Mouse (Mus musculus): ENCODE measurements around the gene Myom1.

The Myom1 gene

GRCm38 (mm10) chr17:70991706-70992625, 10.5 kb upstream of the Myom1 start:
- DNase-seq (ENCODE audit: low read depth, low spot score) = no peak

- DNase-seq (ENCODE audit: low read depth, low spot score) = no peak
Measured at GRCm38 (mm10) chr17:70992662-70993061, 9.8 kb upstream of the Myom1 start.

DNA sequence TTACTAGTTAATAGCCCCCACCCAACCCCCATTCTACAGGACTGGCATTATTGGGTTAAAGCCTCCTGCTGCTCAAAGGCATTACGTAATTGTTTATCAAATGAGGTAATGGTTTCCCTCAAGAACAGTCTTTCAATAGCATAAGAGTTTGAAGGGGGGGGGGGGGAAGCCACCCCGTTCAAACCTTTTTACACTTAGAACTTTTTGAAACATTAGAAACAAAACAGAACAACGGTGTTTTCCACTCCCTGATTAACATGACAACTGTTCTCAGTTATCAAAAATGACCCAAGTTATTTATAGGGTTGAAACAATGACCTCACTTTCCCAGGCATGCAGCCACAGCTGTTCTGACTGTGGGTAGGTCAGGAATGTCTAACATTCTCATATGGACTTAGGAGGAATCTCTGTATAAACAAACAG, 9.0 kb upstream of the Myom1 start:
- no peak for DNase-seq (ENCODE audit: low read depth, low spot score)

DNA sequence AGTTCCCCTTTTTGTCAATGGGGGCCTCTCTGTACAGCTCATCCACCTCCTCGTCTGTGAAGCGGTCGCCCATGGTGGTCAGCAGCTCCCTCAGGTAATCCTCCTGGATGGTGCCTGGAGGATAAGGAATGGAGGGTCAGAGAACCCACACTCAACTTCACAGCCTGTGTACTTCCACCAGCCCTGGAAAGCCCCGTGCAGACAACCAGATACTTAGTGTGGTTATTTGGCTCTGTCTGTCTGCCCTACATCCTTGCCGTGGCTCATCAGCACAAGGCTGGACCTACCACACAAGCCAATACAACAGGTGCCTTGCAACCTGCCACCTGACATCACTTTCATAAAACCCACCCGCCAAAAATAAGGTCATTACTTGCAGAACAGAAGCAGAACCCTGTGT, 7.8 kb upstream of the Myom1 start:
- no peak for DNase-seq (ENCODE audit: low read depth, low spot score)

- no peak for DNase-seq (ENCODE audit: low read depth, low spot score)
Measured at GRCm38 (mm10) chr17:70995551-70995950, 6.9 kb upstream of the Myom1 start.

DNA sequence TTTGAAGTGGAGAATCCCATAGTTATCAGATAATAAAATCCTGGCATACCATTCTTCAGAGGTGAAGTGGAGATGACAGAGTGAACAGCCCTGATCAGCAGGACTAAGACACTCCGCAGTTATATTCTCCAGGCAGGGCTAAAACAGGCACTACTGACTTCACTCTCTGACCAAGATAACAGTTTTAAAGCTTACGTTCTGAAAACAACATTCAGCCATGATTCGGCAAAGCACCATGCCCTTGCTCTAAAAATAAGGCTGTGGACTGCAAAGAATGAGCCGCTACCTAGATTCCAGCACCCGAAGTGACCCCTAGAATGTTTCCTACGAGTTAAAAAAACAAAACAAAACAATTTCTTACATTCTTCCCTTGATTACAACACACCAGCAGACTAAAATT, 4.6 kb upstream of the Myom1 start:
- DNase-seq (ENCODE audit: low read depth, low spot score) = no peak

DNA sequence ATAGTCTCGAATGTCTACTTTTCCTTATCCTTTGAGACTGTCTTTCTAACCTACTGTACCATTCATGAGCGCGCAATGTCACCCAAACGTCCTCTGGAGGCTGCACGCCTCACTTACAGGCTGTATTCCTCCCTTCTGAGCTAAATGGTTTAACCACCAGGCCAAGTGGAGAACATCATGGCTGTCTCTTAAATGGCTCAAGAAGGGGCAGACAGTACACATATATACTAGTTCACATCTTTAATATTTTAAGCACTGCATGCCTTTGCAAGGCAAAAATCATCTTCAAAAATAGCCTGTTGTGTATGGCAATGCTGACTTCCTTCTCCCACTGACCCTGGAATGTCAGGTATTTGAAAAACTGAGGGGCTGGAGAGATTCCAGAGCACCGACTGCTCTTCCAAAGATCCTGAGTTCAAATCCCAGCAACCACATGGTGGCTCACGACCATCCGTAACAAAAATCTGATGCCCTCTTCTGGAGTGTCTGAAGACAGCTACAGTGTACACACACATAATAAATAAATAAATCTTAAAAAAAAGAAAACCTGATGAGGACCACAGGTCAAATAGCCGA, 3.9 kb upstream of the Myom1 start:
- no peak for DNase-seq (ENCODE audit: low read depth, low spot score)

DNA sequence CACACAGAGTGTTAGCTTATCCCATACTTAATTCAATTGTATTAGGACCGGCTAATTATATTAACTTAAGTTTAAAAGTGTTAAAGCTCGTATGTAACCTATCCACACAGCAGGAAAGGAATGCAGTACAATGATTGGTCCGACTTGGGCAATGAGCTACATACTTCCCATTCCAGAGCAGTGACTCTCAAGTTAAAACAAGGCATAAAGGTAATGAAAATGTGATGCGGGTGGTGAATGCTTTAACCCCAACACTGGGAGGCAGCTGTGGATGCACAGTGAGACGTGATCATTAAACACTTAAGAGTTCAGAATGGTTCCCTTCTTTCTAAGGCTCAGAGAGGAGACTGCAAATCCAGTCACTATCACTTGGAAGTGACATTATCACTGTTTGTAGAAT, 3.2 kb upstream of the Myom1 start:
- no peak for DNase-seq (ENCODE audit: low read depth, low spot score)

DNA sequence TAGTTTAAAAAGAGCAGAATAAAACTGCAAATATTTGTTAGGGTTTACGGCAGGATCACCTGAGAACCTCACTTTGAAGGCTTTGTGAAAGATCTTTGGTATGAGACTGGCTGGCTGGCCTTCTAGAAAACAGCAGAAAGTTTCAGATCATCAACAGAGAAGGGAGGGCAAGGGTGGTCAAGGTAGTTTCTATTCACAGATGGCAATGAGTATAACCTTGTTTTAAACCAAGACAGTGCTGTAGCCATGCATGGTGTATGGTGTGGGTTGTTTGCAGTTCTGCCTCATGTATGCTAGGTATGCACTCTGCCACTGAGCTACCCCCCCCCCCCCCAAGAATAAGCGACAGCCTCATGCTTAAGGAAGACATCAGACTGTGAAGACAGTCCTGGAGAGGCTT, 2.2 kb upstream of the Myom1 start:
- no peak for DNase-seq (ENCODE audit: low read depth, low spot score)

DNA sequence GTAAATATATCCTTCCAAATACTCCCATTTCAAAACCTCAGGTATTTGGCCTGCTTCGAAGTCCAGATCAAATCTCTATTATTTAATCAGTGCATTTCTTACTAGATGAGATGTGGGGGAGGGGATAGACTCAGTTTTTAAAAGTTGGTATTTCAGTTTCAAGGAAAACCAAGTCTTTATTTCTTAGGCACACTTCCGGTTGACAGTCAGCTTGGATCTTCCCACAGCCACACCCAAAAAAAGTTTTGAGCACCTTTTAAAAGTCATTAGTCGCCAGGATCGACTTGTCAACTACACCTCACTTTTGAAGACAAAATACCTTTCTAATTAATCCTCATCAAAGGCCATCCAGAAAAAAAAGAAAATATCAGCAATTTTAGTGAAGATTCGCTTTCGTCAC, 1.4 kb upstream of the Myom1 start:
- no peak for DNase-seq (ENCODE audit: low read depth, low spot score)

DNA sequence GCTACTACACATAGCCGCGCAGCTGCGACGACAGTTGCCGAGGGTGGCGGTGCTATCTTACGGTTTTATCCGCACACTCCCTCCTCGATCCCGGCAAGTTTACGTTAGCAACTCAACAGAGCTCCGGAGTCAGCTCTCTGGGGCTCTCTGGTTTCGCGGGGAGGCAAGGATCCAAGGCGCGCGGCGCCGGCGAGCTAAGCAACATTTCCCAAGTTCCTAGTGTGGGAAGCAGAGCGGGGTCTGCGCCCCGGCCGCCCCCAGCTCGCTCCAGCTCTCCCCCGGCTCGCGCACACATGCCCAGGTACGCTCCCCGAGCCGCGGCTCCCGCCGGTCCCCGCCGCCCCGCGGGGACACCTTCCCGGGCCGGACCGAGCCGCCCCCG, 743 bp upstream of the Myom1 start:
- DNase-seq (ENCODE audit: low read depth, low spot score) = peak; percentile 54

GRCm38 (mm10) chr17:71002744-71003094, 286 bp downstream of the Myom1 start, which contains the start of gene Myl12a:
Gene Myl12a (minus strand): TSS chr17:71002878.
- DNase-seq (ENCODE audit: low read depth, low spot score) = no peak

DNA sequence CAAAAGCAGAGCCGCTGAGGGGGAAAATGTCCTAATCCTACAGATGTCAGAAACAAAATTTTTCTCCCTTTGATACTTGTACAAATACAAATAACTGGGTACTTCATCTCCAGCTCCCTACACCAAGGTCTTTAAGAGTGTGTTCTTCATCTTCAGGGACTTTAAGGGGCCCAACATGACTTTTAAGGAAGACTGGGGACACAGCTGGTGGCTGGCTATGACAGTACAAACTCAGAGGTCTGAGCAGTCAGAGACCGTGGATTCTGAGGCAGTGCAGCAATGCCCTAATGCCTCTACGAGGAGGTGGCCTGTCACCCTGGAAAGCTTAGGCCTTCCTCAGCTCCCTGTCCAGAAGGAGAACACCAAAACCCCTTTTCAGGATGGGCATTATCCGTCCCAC, 679 bp downstream of the Myom1 start:
- DNase-seq (ENCODE audit: low read depth, low spot score) = no peak

- no peak for DNase-seq (ENCODE audit: low read depth, low spot score)
Measured at GRCm38 (mm10) chr17:71003721-71004120, 1.3 kb downstream of the Myom1 start.

GRCm38 (mm10) chr17:71004186-71004960, 1.9 kb downstream of the Myom1 start:
- DNase-seq (ENCODE audit: low read depth, low spot score) = no peak

- DNase-seq (ENCODE audit: low read depth, low spot score) = no peak
Measured at GRCm38 (mm10) chr17:71006976-71007375, 4.5 kb downstream of the Myom1 start.

GRCm38 (mm10) chr17:71008676-71009075, 6.2 kb downstream of the Myom1 start:
- no peak for DNase-seq (ENCODE audit: low read depth, low spot score)

DNA sequence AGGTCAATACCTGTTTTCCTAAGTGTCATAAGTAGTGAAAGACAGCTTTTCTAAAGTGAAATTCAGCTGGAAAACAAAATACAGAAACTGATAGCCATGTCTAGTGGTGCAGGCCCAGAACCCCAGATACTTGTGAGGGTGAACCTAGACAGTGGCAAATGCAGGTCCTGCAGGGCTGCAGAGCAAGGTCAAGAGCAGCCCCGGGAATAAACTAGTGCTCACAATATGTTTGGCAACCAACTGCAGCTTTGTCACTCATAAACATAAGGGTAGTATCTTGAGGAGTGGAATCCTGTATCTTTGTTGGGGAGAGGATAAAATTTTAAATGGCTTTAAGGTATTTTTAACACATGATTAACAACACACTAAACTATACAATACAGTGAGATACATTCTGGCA, 7.3 kb downstream of the Myom1 start:
- DNase-seq (ENCODE audit: low read depth, low spot score) = no peak

DNA sequence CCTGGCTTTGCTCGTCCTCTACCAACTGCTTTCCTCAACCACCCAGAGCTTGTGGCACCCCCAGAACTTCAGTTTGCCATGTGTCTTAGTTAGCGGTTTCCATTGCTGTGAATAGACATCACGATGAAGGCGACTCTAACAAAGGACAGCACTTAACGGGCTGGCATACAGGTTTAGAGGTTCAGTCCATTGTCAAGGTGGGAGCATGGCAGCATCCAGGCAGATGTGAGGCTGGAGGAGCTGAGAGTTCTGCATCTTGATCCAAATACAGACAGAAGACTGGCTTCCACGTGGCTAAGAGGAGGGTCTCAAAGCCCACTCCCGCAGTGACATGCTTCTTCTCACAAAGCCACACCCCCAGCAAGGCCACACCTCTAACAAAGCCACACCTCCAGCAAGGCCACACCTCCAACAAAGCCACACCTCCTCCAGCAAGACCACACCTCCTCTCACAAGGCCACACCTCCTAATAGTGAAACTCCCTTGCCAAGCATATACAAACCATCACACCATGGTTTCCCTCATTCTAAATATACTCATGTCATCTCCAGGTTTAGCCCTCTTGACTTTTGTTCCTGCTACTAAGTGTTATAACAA, 8.3 kb downstream of the Myom1 start:
- DNase-seq (ENCODE audit: low read depth, low spot score) = no peak

DNA sequence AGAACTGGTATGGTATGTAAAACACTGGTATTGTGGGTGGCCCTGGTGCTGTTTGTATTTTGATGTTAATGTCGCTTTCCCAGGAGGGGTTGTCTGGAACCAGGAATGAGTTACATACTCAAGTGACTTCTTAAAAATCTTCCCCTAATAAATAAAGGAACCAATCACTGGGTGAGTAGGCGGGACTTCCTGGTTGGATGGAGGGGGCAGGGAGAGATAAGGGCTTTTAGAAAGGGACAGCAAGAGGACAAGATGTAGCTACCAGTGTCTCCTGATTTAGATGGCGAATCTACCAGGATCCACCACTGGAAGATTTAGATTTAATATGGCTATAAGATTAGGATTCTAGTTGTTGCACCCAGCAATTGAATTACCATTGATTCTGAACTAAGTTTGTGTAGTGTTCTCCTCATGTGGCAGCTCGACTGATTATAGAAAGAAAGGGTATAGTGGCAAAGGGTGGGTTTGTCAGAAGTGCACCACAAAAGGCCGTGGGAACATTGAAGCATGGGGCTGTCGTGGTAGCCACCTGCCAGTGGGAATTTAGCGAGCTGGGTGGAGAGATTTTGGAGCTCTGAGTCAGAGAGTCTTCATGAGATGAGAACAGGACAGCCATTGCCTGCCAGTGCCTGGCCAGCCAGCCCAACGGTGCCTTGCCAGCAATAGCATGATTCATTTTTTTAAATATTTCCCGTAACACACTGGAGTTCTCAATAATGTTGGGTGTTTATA, 9.7 kb downstream of the Myom1 start:
- DNase-seq (ENCODE audit: low read depth, low spot score) = no peak

DNA sequence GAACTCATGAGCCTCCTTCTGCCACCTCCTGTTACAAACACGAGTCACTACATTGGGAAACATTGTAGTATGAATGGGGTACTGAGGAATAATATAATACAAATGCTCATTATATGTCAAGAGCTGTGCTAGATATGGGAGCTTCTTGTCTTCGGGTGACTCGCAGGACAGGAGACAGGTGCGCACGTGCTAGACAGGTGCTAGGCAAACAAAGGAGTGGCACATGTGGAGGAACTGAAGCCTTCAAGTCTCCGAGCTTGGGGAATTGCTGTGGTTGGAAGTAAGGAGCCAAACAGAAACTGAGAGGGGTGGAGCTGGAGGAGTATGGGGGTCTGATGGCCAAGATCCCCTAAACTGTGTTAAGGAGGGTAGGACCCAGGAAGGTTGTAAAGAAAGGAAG, 10.7 kb downstream of the Myom1 start:
- DNase-seq (ENCODE audit: low read depth, low spot score) = no peak

Data from c-Kit-negative CD71-positive TER-119-positive erythroid progenitor cells, embryonic 14.5 days (primary cell).